ENCODE assay signal across 19 mouse cellular contexts in the genomic region with DNA sequence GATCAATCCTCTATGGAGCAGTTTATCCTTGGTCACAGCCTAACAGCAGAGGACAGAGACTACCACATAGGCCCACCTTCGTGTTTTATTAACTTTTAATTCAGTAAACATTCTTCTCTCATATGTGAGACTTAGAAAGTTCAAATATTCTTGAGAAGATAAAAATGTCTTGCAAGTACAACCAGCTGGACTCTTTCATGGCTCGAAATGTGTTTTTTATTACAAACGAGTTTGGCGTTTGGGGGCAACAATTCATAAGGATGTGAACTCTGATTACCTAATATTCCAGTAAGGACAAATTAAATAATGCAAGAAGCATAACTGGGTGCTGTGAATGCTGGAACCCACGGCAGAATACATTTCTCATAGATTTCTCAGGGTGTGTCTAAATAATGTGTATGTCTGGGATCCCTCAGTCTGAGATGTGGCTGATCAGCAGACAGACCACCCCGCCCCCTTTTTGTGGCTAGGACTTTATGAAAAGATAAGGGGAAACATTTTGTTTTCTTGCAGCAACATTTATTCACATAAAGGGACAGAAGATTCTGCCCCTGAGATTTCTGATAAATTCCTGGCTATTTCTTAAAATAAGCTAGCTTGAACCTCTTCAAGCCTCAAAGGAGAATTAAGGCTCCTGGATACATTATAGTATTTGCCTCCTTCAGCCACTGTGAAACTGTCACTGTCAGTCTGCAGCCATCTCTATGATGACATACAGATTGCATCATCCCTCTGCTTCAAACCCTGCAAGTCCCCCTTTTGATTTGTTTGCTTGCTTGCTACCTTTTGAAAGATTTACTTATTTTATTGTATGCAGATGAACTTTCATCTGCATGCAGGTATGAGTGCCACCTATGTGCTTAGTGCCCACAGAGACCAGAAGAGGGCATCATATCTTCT.
A peak's percentile ranks its signal among the peaks of the same experiment; 100 is the strongest.
DNase-seq lines count a peak whose midpoint lies in the region; ATAC-seq and TF ChIP-seq lines count a peak whose summit lies in the region.
"Had no signal": no experiment of that assay in that cellular context is flagged by ENCODE, and none has a peak within 500 bp of the region (broad histone marks: within the 10 kb centered on the region; RNA-seq: fewer than 3 reads in every experiment).

No protein-coding gene starts in this region.

- no peaks in the 10 kb centered on the region for H3K27me3 ChIP-seq in stomach, embryonic 15.5 days (replicated peaks)
- H3K27me3 ChIP-seq in stomach, postnatal 0 days (ENCODE audit: control insufficient read depth, insufficient read depth, low read length), result no peaks in the 10 kb centered on the region
- H3K27me3 ChIP-seq in midbrain, embryonic 14.5 days (ENCODE audit: control insufficient read depth, insufficient read depth, low read length), result no peaks in the 10 kb centered on the region
- H3K27me3 ChIP-seq: forebrain, embryonic 12.5 days; limb, embryonic 13.5 days; midbrain, embryonic 15.5 days had no signal

- TF ChIP-seq CTCF in stomach, postnatal 0 days (IDR thresholded peaks at IDR 0.05; ENCODE audit: low read depth), result no peak

- H3K9ac ChIP-seq in stomach, embryonic 15.5 days, result no peak overlapping the region
- H3K9ac ChIP-seq in stomach, postnatal 0 days (ENCODE audit: low read length), result no peak overlapping the region
- H3K9ac ChIP-seq in midbrain, embryonic 14.5 days (replicated peaks; ENCODE audit: low read length), result no peak overlapping the region
- H3K9ac ChIP-seq: forebrain, embryonic 12.5 days; hindbrain, embryonic 14.5 days; limb, embryonic 13.5 days; liver, embryonic 14.5 days; midbrain, embryonic 15.5 days had no signal

- H3K36me3 ChIP-seq in stomach, embryonic 15.5 days, result no peaks in the 10 kb centered on the region
- no peaks in the 10 kb centered on the region for H3K36me3 ChIP-seq in stomach, postnatal 0 days (ENCODE audit: control insufficient read depth, insufficient read depth, low read length)
- no peaks in the 10 kb centered on the region for H3K36me3 ChIP-seq in midbrain, embryonic 14.5 days (ENCODE audit: control insufficient read depth, insufficient read depth, low read length)
- H3K36me3 ChIP-seq: forebrain, embryonic 12.5 days; limb, embryonic 13.5 days; midbrain, embryonic 15.5 days had no signal

- peak; percentile 20 for DNase-seq in kidney, adult 9 months
- no peak for DNase-seq in kidney, adult 18-20 months
- no peak for DNase-seq in stomach, postnatal 0 days (ENCODE audit: low spot score)
- peak; percentile 53 for DNase-seq in kidney, postnatal 10 days
- peak; percentile 43 for DNase-seq in testis, postnatal 10 days (ENCODE audit: low spot score)
- DNase-seq in thymus, postnatal 36 days, result no peak
- no peak for DNase-seq in midbrain, embryonic 14.5 days
- DNase-seq: adrenal gland, adult 8-10 months; cerebellum, adult 8-10 months; gastrocnemius, adult 2 months; right cerebral cortex, postnatal 4 days; thymus, postnatal 4 days had no signal

- ATAC-seq in stomach, embryonic 15.5 days (ENCODE audit: insufficient read depth, low FRiP score, low read depth), result no peak
- no peak for ATAC-seq in stomach, postnatal 0 days (ENCODE audit: low FRiP score, low TSS enrichment)
- ATAC-seq in midbrain, embryonic 14.5 days (ENCODE audit: low FRiP score, low TSS enrichment), result no peak
- ATAC-seq: midbrain, embryonic 15.5 days; Patski had no signal

- WGBS in stomach, embryonic 15.5 days, result 46% methylated on average over 6 of the region's 6 CpGs
- WGBS in stomach, postnatal 0 days, result 51% methylated on average over 6 of the region's 6 CpGs
- 84% methylated on average over 6 of the region's 6 CpGs for WGBS in midbrain, embryonic 14.5 days

- no peaks in the 10 kb centered on the region for H3K4me1 ChIP-seq in stomach, embryonic 15.5 days
- H3K4me1 ChIP-seq in stomach, postnatal 0 days (replicated peaks; ENCODE audit: control insufficient read depth, insufficient read depth), result no peaks in the 10 kb centered on the region
- no peaks in the 10 kb centered on the region for H3K4me1 ChIP-seq in midbrain, embryonic 14.5 days (ENCODE audit: control insufficient read depth, insufficient read depth, low read length)
- H3K4me1 ChIP-seq: forebrain, embryonic 12.5 days; limb, embryonic 13.5 days; midbrain, embryonic 15.5 days had no signal

- no peaks in the 10 kb centered on the region for H3K9me3 ChIP-seq in stomach, embryonic 15.5 days
- no peaks in the 10 kb centered on the region for H3K9me3 ChIP-seq in stomach, postnatal 0 days (ENCODE audit: control insufficient read depth, low read length)
- H3K9me3 ChIP-seq in midbrain, embryonic 14.5 days (ENCODE audit: control insufficient read depth, low read length), result no peaks in the 10 kb centered on the region
- H3K9me3 ChIP-seq: forebrain, embryonic 12.5 days; limb, embryonic 13.5 days; midbrain, embryonic 15.5 days had no signal

- no peak for TF ChIP-seq EP300 in stomach, postnatal 0 days (optimal IDR thresholded peaks at IDR 0.05)

- peak overlapping the region; percentile 32; the same call in 1 of the 2 replicates for H3K27ac ChIP-seq in stomach, embryonic 15.5 days
- no peak overlapping the region for H3K27ac ChIP-seq in stomach, postnatal 0 days (replicated peaks)
- H3K27ac ChIP-seq in midbrain, embryonic 14.5 days (replicated peaks; ENCODE audit: low read depth, low read length), result no peak overlapping the region
- H3K27ac ChIP-seq: forebrain, embryonic 12.5 days; gastrocnemius, adult 2 months; hindbrain, embryonic 14.5 days; limb, embryonic 13.5 days; liver, embryonic 14.5 days; midbrain, embryonic 15.5 days had no signal

- H3K4me3 ChIP-seq in stomach, embryonic 15.5 days (replicated peaks), result no peak overlapping the region
- no peak overlapping the region for H3K4me3 ChIP-seq in stomach, postnatal 0 days (ENCODE audit: low read depth, low read length)
- no peak overlapping the region for H3K4me3 ChIP-seq in midbrain, embryonic 14.5 days (replicated peaks; ENCODE audit: low read depth, low read length)
- H3K4me3 ChIP-seq: forebrain, embryonic 12.5 days; gastrocnemius, adult 2 months; limb, embryonic 13.5 days; midbrain, embryonic 15.5 days had no signal

- no peak overlapping the region for H3K4me2 ChIP-seq in stomach, embryonic 15.5 days
- H3K4me2 ChIP-seq in stomach, postnatal 0 days (replicated peaks; ENCODE audit: low read depth), result no peak overlapping the region
- no peak overlapping the region for H3K4me2 ChIP-seq in midbrain, embryonic 14.5 days (ENCODE audit: low read length)
- H3K4me2 ChIP-seq: forebrain, embryonic 12.5 days; hindbrain, embryonic 14.5 days; limb, embryonic 13.5 days; midbrain, embryonic 15.5 days had no signal

Comparison
In these comparisons a context has a peak if more than half of its experiments do, and no peak if none do; other contexts are left out.
1. DNase-seq: peak in kidney, adult 9 months (single experiment), kidney, postnatal 10 days (single experiment) and testis, postnatal 10 days (single experiment); none in kidney, adult 18-20 months (single experiment), stomach, postnatal 0 days (single experiment), thymus, postnatal 36 days (0 of 2) and midbrain, embryonic 14.5 days (single experiment).